Comparison of ENCODE assay signal across 43 mouse cellular contexts in the genomic region with DNA sequence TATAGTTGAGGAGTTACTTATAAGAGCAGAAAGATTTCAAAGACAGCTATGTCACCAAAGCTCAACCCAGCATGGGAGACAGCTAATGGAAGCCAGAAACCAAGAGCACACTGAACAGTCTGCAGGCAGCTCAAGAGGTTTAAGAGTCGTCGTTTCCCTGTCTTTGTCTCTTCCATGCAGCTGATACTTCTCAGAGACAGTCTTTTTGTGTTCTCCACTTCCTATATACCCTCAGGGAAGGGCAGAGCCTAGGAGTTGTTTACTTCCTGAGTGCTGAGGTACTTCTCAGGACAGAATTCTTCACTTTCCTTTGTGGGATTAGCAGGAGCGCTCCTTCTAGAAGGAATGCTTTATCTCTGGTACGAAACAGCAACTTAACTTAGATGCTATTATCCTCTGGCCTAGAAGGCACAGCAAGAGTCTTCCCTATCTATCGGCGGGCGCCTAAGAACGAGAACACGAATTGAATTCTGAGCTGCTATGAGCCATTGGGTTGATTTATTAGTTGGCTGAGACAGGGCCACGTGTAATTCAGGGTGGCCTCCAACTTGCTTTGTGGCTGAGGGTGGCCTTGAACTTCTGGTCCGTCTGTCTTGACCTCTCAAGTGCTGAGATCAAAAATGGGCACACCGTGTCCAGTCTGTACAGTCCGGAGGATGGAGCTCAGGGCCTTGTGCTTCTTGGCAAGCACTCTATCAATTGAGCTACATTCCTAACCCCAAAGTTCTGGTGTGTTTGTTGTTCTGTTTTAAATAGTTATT. TPM values are rescaled to one million over a fixed set of nuclear protein-coding genes. Genes with fewer than 3 reads are reported as not detected.
DNase-seq lines count a peak whose midpoint lies in the region; ATAC-seq and TF ChIP-seq lines count a peak whose summit lies in the region.
"Had no signal": no experiment of that assay in that cellular context is flagged by ENCODE, and none has a peak within 500 bp of the region (broad histone marks: within the 10 kb centered on the region; RNA-seq: fewer than 3 reads in every experiment).

No protein-coding gene starts in this region.

- peak overlapping the region; percentile 2; the same call in 1 of the 2 replicates for H3K4me3 ChIP-seq in E14TG2a.4 (replicated peaks; ENCODE audit: low read length)
- H3K4me3 ChIP-seq in midbrain, embryonic 14.5 days (replicated peaks; ENCODE audit: low read depth, low read length), result no peak overlapping the region
- H3K4me3 ChIP-seq: embryonic facial prominence, embryonic 15.5 days; forebrain, embryonic 12.5 days; heart, adult 2 months; heart, embryonic 12.5 days; hindbrain, embryonic 10.5 days; hindbrain, embryonic 15.5 days; left cerebral cortex, adult 2 months; limb, embryonic 13.5 days; lung, embryonic 15.5 days; myocyte; neural tube, embryonic 12.5 days had no signal

- 86% methylated on average over 13 of the region's 13 CpGs for WGBS in midbrain, embryonic 14.5 days

- H3K4me1 ChIP-seq in E14TG2a.4 (replicated peaks; ENCODE audit: low read depth, low read length), result peaks cover 81% of the 10 kb centered on the region
- peaks cover 3% of the 10 kb centered on the region; the same call in 1 of the 2 replicates for H3K4me1 ChIP-seq in midbrain, embryonic 14.5 days (ENCODE audit: control insufficient read depth, insufficient read depth, low read length)

- TF ChIP-seq CTCF in E14TG2a.4 (conservative IDR thresholded peaks at IDR 0.05; ENCODE audit: low read length), result no peak

- no peak overlapping the region for H3K27ac ChIP-seq in midbrain, embryonic 14.5 days (replicated peaks; ENCODE audit: low read depth, low read length)
- H3K27ac ChIP-seq: embryonic facial prominence, embryonic 15.5 days; forebrain, embryonic 12.5 days; heart, adult 2 months; hindbrain, embryonic 10.5 days; hindbrain, embryonic 15.5 days; left cerebral cortex, adult 2 months; limb, embryonic 13.5 days; lung, embryonic 15.5 days; neural tube, embryonic 12.5 days had no signal

- no peak overlapping the region for H3K4me2 ChIP-seq in midbrain, embryonic 14.5 days (ENCODE audit: low read length)
- H3K4me2 ChIP-seq: embryonic facial prominence, embryonic 15.5 days; forebrain, embryonic 12.5 days; heart, embryonic 12.5 days; hindbrain, embryonic 15.5 days; limb, embryonic 13.5 days; liver, embryonic 11.5 days; lung, embryonic 15.5 days; midbrain, embryonic 11.5 days; neural tube, embryonic 12.5 days had no signal

- H3K36me3 ChIP-seq in E14TG2a.4 (ENCODE audit: insufficient read depth, low read length), result no peaks in the 10 kb centered on the region
- H3K36me3 ChIP-seq in midbrain, embryonic 14.5 days (ENCODE audit: control insufficient read depth, insufficient read depth, low read length), result no peaks in the 10 kb centered on the region
- H3K36me3 ChIP-seq: embryonic facial prominence, embryonic 15.5 days; forebrain, embryonic 12.5 days; heart, embryonic 12.5 days; hindbrain, embryonic 10.5 days; hindbrain, embryonic 15.5 days; limb, embryonic 13.5 days; lung, embryonic 15.5 days; neural tube, embryonic 12.5 days had no signal

- no peaks in the 10 kb centered on the region for H3K27me3 ChIP-seq in E14TG2a.4 (ENCODE audit: insufficient read depth, low read length)
- no peaks in the 10 kb centered on the region for H3K27me3 ChIP-seq in midbrain, embryonic 14.5 days (ENCODE audit: control insufficient read depth, insufficient read depth, low read length)
- H3K27me3 ChIP-seq: lung, embryonic 15.5 days had no signal

- ATAC-seq in midbrain, embryonic 14.5 days (ENCODE audit: low FRiP score, low TSS enrichment), result no peak
- ATAC-seq: forebrain, postnatal 0 days; inflammation-experienced regulatory T-cells, adult 6 months had no signal

- intact Hi-C loops in left cerebral cortex, postnatal 4 days (cut with DNase I), result loop anchor here (10.0 kb wide), 1 partner anchor 83 kb away; a partner anchor contains a TSS

- no peak overlapping the region for H3K9ac ChIP-seq in midbrain, embryonic 14.5 days (replicated peaks; ENCODE audit: low read length)
- H3K9ac ChIP-seq: embryonic facial prominence, embryonic 15.5 days; forebrain, embryonic 12.5 days; forebrain, postnatal 0 days; heart, embryonic 12.5 days; hindbrain, embryonic 15.5 days; limb, embryonic 13.5 days; lung, embryonic 15.5 days; neural tube, embryonic 12.5 days had no signal

- peak; percentile 91 to 92 for DNase-seq in adrenal gland, adult (ENCODE audit: inconsistent age in 2 of 2, low spot score in 1 of 2)
- no peak for DNase-seq in adrenal gland, postnatal 4 days (ENCODE audit: low spot score in 2 of 2)
- DNase-seq in R1 (ENCODE audit: low read depth, low spot score), result peak; percentile 76
- DNase-seq in adrenal gland, postnatal 14 days, result peak; percentile 75
- no peak for DNase-seq in left cerebral cortex, postnatal 4 days
- DNase-seq in frontal cortex, adult 2 months (ENCODE audit: extremely low spot score in 1 of 2, low spot score in 1 of 2), result no peak
- DNase-seq in midbrain, embryonic 14.5 days, result no peak
- DNase-seq: cerebellum, adult 18-20 months; cerebellum, postnatal 10 days; forebrain, postnatal 0 days; gastrocnemius, postnatal 36 days; heart, adult 2 months; kidney, postnatal 14 days; right cerebral cortex, adult 18-20 months; spleen, adult 18-20 months; thymus, postnatal 4 days had no signal

- no peaks in the 10 kb centered on the region for H3K9me3 ChIP-seq in E14TG2a.4 (ENCODE audit: low read length)
- no peaks in the 10 kb centered on the region for H3K9me3 ChIP-seq in midbrain, embryonic 14.5 days (ENCODE audit: control insufficient read depth, low read length)
- H3K9me3 ChIP-seq: embryonic facial prominence, embryonic 15.5 days; forebrain, embryonic 12.5 days; heart, embryonic 12.5 days; hindbrain, embryonic 10.5 days; hindbrain, embryonic 15.5 days; limb, embryonic 13.5 days; lung, embryonic 15.5 days; neural tube, embryonic 12.5 days had no signal

RNA-seq across cellular contexts. Expression of a gene that starts 4.1 kb away (rescaled TPM):
- 100 to 1,000 TPM; 362 to 376 TPM for total RNA-seq in adrenal gland, postnatal 4 days (2021)
- 321 and 322 TPM in 2 replicates for total RNA-seq in adrenal gland, postnatal 14 days (2021)
- 100 to 1,000 TPM; 474 to 484 TPM for total RNA-seq in left cerebral cortex, postnatal 4 days (2021)
- polyA plus RNA-seq in frontal cortex, adult 2 months (2012; rRNA removed), result 335 and 372 TPM in 2 replicates
- polyA plus RNA-seq in midbrain, embryonic 14.5 days (2014; fragmentation: Nextera tagmentation; extraction: Ambion mirVana), result 1,139 and 1,189 TPM in 2 replicates

RNA-seq across cellular contexts. Expression of a gene that starts 13.9 kb away (rescaled TPM):
- not detected for total RNA-seq in adrenal gland, postnatal 4 days (2021)
- total RNA-seq in adrenal gland, postnatal 14 days (2021), result not detected in 2 replicates
- not detected for total RNA-seq in left cerebral cortex, postnatal 4 days (2021)
- polyA plus RNA-seq in frontal cortex, adult 2 months (2012; rRNA removed), result not detected in 2 replicates
- not detected in 2 replicates for polyA plus RNA-seq in midbrain, embryonic 14.5 days (2014; fragmentation: Nextera tagmentation; extraction: Ambion mirVana)
- total RNA-seq: CH12.LX; common myeloid progenitor, adult 5-6 weeks; forebrain, postnatal 0 days; gastrocnemius, postnatal 36 days; heart, adult 2 months; layer of hippocampus, adult 18-20 months; layer of hippocampus, postnatal 14 days; left cerebral cortex, adult 2 months; left cerebral cortex, postnatal 25 days; megakaryocyte progenitor cell, adult 5-6 weeks; midbrain, postnatal 0 days had no signal
- polyA plus RNA-seq: brain, embryonic 14.5 days; C2C12; embryonic facial prominence, embryonic 15.5 days; forebrain, embryonic 12.5 days; forebrain, postnatal 0 days; heart, adult 2 months; heart, embryonic 12.5 days; heart, postnatal 0 days; hindbrain, embryonic 10.5 days; hindbrain, embryonic 15.5 days; inflammation-experienced regulatory T-cells, adult 6 months; limb, embryonic 13.5 days; liver, embryonic 11.5 days; liver, embryonic 16.5 days; lung, embryonic 15.5 days; midbrain, embryonic 11.5 days; midbrain, postnatal 0 days; myocyte; neural tube, embryonic 12.5 days; stomach, embryonic 16.5 days; thymus, postnatal 0 days had no signal

RNA-seq across cellular contexts. Expression of a gene that starts 55.2 kb away (rescaled TPM):
- total RNA-seq in adrenal gland, postnatal 4 days (2021), result 10 to 100 TPM; 66.8 to 71.8 TPM
- 41.6 and 78.5 TPM in 2 replicates for total RNA-seq in adrenal gland, postnatal 14 days (2021)
- 1 to 10 TPM; 6.9 to 7.3 TPM for total RNA-seq in left cerebral cortex, postnatal 4 days (2021)
- polyA plus RNA-seq in frontal cortex, adult 2 months (2012; rRNA removed), result 8.5 and 9.1 TPM in 2 replicates
- 2.8 and 5.8 TPM in 2 replicates for polyA plus RNA-seq in midbrain, embryonic 14.5 days (2014; fragmentation: Nextera tagmentation; extraction: Ambion mirVana)

Comparison
In these comparisons a context has a peak if more than half of its experiments do, and no peak if none do; other contexts are left out.
1. DNase-seq: peak in adrenal gland, adult (2 of 2), R1 (single experiment) and adrenal gland, postnatal 14 days (single experiment); none in adrenal gland, postnatal 4 days (0 of 2), left cerebral cortex, postnatal 4 days (single experiment), frontal cortex, adult 2 months (0 of 2) and midbrain, embryonic 14.5 days (single experiment).